Comparison of ENCODE assay signal across 8 mouse cellular contexts in the genomic region with DNA sequence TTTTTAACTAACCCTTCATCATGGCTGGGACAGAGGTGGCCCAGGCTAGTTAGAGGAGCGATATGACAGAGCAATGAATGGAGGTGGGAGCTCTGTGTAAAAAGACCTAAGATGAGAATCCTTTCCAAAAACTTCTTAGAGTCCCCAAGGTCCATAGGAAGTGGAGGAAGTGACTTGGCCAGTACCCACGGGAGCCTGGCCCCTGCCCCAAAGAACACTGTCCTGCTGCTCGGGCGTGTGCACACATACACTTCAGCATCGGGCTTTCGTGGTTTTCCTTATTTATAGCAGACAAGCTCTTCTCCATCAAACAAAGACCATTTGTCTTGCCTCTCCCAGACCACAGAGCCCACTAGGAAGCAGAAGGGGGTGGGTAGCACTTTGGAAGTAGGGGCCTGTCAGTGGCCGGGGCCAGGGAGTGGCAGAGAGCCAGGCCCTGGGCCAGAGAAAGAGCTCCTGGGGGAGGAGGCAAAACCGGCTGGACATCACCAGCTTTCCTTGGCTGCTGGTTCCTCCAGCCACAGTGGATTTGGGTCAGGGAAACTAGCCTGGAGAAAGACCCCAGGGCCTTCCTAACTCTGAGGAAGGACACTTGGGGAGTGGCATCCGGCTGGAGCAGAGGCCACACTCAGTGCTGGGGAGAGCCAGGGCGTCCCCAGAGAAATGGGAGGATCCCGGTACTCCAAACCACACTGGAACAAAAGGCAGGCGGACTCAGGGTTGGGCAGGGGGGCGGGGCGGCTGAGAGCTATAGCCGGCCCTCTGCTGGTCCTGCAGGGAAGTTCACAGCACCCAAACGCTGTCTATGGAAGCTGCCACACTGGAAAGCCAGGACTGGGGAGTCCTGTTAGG. TPM values are rescaled to one million over a fixed set of nuclear protein-coding genes. Genes with fewer than 3 reads are reported as not detected.
DNase-seq lines count a peak whose midpoint lies in the region; ATAC-seq lines count a peak whose summit lies in the region.

No protein-coding gene starts in this region.

- peak overlapping the region; percentile 98 for H3K27ac ChIP-seq in intestine, embryonic 15.5 days

- intact Hi-C loops in left cerebral cortex, postnatal 36 days (cut with DNase I), result loop anchor here (5.0 kb wide), 1 partner anchor 220 kb away; no protein-coding TSS in a partner anchor

- peak overlapping the region; percentile 98 for H3K9ac ChIP-seq in intestine, embryonic 15.5 days

- peak; percentile 83 to 94 for DNase-seq in adrenal gland, adult (ENCODE audit: inconsistent age in 2 of 2, low spot score in 1 of 2)
- no peak for DNase-seq in adrenal gland, adult 8-10 months
- peak; percentile 82 for DNase-seq in embryo, embryonic 10 days (ENCODE audit: low spot score)
- peak; percentile 73 for DNase-seq in gastrocnemius, postnatal 25 days
- DNase-seq in left cerebral cortex, postnatal 36 days (ENCODE audit: low spot score in 2 of 2), result peak; percentile 35 to 39
- peak; percentile 51 for DNase-seq in right cerebral cortex, postnatal 25 days

- no peaks in the 10 kb centered on the region for H3K9me3 ChIP-seq in intestine, embryonic 15.5 days

- H3K27me3 ChIP-seq in intestine, embryonic 15.5 days (replicated peaks), result no peaks in the 10 kb centered on the region

- peak; percentile 9 for ATAC-seq in intestine, embryonic 15.5 days
- peak; percentile 38; the same call in 1 of the 2 replicates for ATAC-seq in megakaryocyte-erythroid progenitor cell, adult 5-6 weeks (replicated peaks; ENCODE audit: low FRiP score, low TSS enrichment, poor library complexity, severe bottlenecking)

- H3K4me3 ChIP-seq in intestine, embryonic 15.5 days (replicated peaks), result peak overlapping the region; percentile 93

- H3K4me1 ChIP-seq in intestine, embryonic 15.5 days (replicated peaks), result peaks cover 39% of the 10 kb centered on the region

- peak overlapping the region; percentile 83 for H3K4me2 ChIP-seq in intestine, embryonic 15.5 days (replicated peaks)

- H3K36me3 ChIP-seq in intestine, embryonic 15.5 days, result peaks cover 24% of the 10 kb centered on the region

- 15% methylated on average over 15 of the region's 16 CpGs for WGBS in intestine, embryonic 15.5 days

RNA-seq across cellular contexts. Expression of a gene that starts 4.9 kb away (rescaled TPM):
- total RNA-seq in adrenal gland, adult 8-10 months (2022), result 100 to 1,000 TPM; 270 to 756 (median 501) TPM
- 100 to 1,000 TPM; 135 to 170 TPM for total RNA-seq in gastrocnemius, postnatal 25 days (2021)
- 3.6 and 4.7 TPM in 2 replicates for polyA plus RNA-seq in intestine, embryonic 15.5 days (2015; fragmentation: Nextera tagmentation; extraction: Ambion mirVana)
- 100 to 1,000 TPM in 1 of 2 experiments, 10 to 100 TPM in 1; 70.0 to 117 TPM for total RNA-seq in left cerebral cortex, postnatal 36 days (2021)
- total RNA-seq in megakaryocyte-erythroid progenitor cell, adult 5-6 weeks (2014; fragmentation: Nextera tagmentation), result 8.8 and 12.5 TPM in 2 replicates
- 15.2 and 17.2 TPM in 2 replicates for total RNA-seq in megakaryocyte-erythroid progenitor cell, adult 5-6 weeks (2017)
